13 mouse cellular contexts compared by ENCODE assay signal in the genomic region with DNA sequence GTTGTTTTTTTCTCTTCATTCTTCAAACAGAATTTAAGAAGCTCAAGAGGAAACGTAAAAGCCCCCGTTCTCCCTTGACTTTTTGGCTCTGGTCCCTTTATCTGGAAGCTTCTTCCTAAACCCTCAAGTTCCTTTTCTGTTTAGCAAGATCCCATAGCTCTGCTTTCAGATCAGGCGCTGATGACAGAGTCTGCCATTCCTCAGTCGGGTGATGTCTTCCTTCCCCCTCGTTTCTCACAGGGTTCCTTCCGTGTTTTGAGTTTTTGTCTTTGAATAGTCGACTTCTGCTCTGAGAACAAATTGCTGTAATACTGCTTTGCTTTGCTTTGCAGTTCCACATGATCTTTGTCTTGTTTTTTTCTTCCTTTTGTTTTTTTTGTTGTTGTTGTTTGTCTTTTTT. TPM values are rescaled to one million over a fixed set of nuclear protein-coding genes. Genes with fewer than 3 reads are reported as not detected.
DNase-seq lines count a peak whose midpoint lies in the region; ATAC-seq and TF ChIP-seq lines count a peak whose summit lies in the region.
"Had no signal": no experiment of that assay in that cellular context is flagged by ENCODE, and none has a peak within 500 bp of the region (broad histone marks: within the 10 kb centered on the region; RNA-seq: fewer than 3 reads in every experiment).

No protein-coding gene starts in this region.

- no peak for ATAC-seq in lung, embryonic 14.5 days (ENCODE audit: insufficient read depth)
- peak; percentile 83 for ATAC-seq in granulocyte monocyte progenitor cell, adult 5-6 weeks (replicated peaks; ENCODE audit: poor library complexity, severe bottlenecking)
- peak; percentile 87 for ATAC-seq in megakaryocyte, adult 5-6 weeks (ENCODE audit: poor library complexity, severe bottlenecking)
- ATAC-seq: forebrain, embryonic 14.5 days; intestine, embryonic 15.5 days had no signal

- no peak for TF ChIP-seq POLR2A in cerebellum, adult 2 months (IDR thresholded peaks at IDR 0.05; ENCODE audit: borderline replicate concordance, insufficient read depth, low read length)

- no peaks in the 10 kb centered on the region for H3K9me3 ChIP-seq in lung, embryonic 14.5 days (ENCODE audit: low read depth, low read length)
- H3K9me3 ChIP-seq: intestine, embryonic 15.5 days had no signal

- H3K27me3 ChIP-seq in lung, embryonic 14.5 days (ENCODE audit: insufficient read depth, low read length): no peaks in the 10 kb centered on the region
- no peaks in the 10 kb centered on the region for H3K27me3 ChIP-seq in cerebellum, adult 2 months (ENCODE audit: control insufficient read depth, insufficient read depth, low read length)
- H3K27me3 ChIP-seq: heart, embryonic 13.5 days; intestine, embryonic 15.5 days had no signal

- H3K27ac ChIP-seq in lung, embryonic 14.5 days (ENCODE audit: low read depth): peak overlapping the region; percentile 6; the same call in 1 of the 2 replicates
- H3K27ac ChIP-seq in cerebellum, adult 2 months (ENCODE audit: insufficient read depth, low read length): no peak overlapping the region
- H3K27ac ChIP-seq: intestine, embryonic 15.5 days had no signal

- WGBS in lung, embryonic 14.5 days: 57% methylated on average over 7 of the region's 7 CpGs
- 81% methylated on average over 7 of the region's 7 CpGs for WGBS in cerebellum, adult 2 months

- H3K4me3 ChIP-seq in lung, embryonic 14.5 days (ENCODE audit: low read depth, low read length): no peak overlapping the region
- no peak overlapping the region for H3K4me3 ChIP-seq in cerebellum, adult 2 months (replicated peaks; ENCODE audit: insufficient read depth, low read depth, low read length)
- H3K4me3 ChIP-seq: heart, embryonic 13.5 days; intestine, embryonic 15.5 days had no signal

- H3K4me1 ChIP-seq in lung, embryonic 14.5 days (ENCODE audit: insufficient read depth): no peaks in the 10 kb centered on the region
- H3K4me1 ChIP-seq in cerebellum, adult 2 months (ENCODE audit: control insufficient read depth, insufficient read depth, low read length): no peaks in the 10 kb centered on the region

- no peak for TF ChIP-seq CTCF in lung, embryonic 14.5 days (IDR thresholded peaks at IDR 0.05; ENCODE audit: low read depth)
- no peak for TF ChIP-seq CTCF in cerebellum, adult 2 months (IDR thresholded peaks at IDR 0.05; ENCODE audit: borderline replicate concordance, insufficient read depth, low read depth, low read length)

- DNase-seq in kidney, adult 9 months: peak; percentile 35
- DNase-seq in kidney, adult 8-10 months: no peak
- no peak for DNase-seq in lung, embryonic 14.5 days
- DNase-seq in lung, postnatal 10 days: no peak
- DNase-seq in cerebellum, postnatal 14 days: no peak
- no peak for DNase-seq in cerebellum, adult 2 months
- DNase-seq: cerebellum, adult 9-11 months; left cerebral cortex, postnatal 4 days had no signal

- H3K9ac ChIP-seq in lung, embryonic 14.5 days: no peak overlapping the region
- H3K9ac ChIP-seq: heart, embryonic 13.5 days; intestine, embryonic 15.5 days had no signal

- no peaks in the 10 kb centered on the region for H3K36me3 ChIP-seq in lung, embryonic 14.5 days (ENCODE audit: insufficient read depth)
- H3K36me3 ChIP-seq: heart, embryonic 13.5 days; intestine, embryonic 15.5 days had no signal

- no peak overlapping the region for H3K4me2 ChIP-seq in lung, embryonic 14.5 days
- H3K4me2 ChIP-seq: heart, embryonic 13.5 days; intestine, embryonic 15.5 days had no signal

RNA-seq across cellular contexts. Expression of a gene that starts 18.4 kb away (rescaled TPM):
- polyA plus RNA-seq in lung, embryonic 14.5 days (2014; fragmentation: Nextera tagmentation; extraction: Ambion mirVana): 12.7 and 15.4 TPM in 2 replicates
- 4.0 and 12.1 TPM in 2 replicates for total RNA-seq in granulocyte monocyte progenitor cell, adult 5-6 weeks (2014; fragmentation: Nextera tagmentation)
- total RNA-seq in granulocyte monocyte progenitor cell, adult 5-6 weeks (2017): 12.8 and 15.0 TPM in 2 replicates
- 21.8 and 22.3 TPM in 2 replicates for total RNA-seq in megakaryocyte, adult 5-6 weeks (2015)
- 44.0 and 51.9 TPM in 2 replicates for total RNA-seq in megakaryocyte, adult 5-6 weeks (2017)
- polyA plus RNA-seq in cerebellum, adult 2 months (2012; rRNA removed): 7.5 and 12.0 TPM in 2 replicates

RNA-seq across cellular contexts. Expression of a gene that starts 18.6 kb away (rescaled TPM):
- 10.4 and 11.2 TPM in 2 replicates for polyA plus RNA-seq in lung, embryonic 14.5 days (2014; fragmentation: Nextera tagmentation; extraction: Ambion mirVana)
- 6.6 and 9.2 TPM in 2 replicates for total RNA-seq in granulocyte monocyte progenitor cell, adult 5-6 weeks (2014; fragmentation: Nextera tagmentation)
- total RNA-seq in granulocyte monocyte progenitor cell, adult 5-6 weeks (2017): 3.5 and 4.0 TPM in 2 replicates
- 2.5 and 5.8 TPM in 2 replicates for total RNA-seq in megakaryocyte, adult 5-6 weeks (2015)
- total RNA-seq in megakaryocyte, adult 5-6 weeks (2017): 1.6 and 3.2 TPM in 2 replicates
- polyA plus RNA-seq in cerebellum, adult 2 months (2012; rRNA removed): 16.4 and 18.9 TPM in 2 replicates

RNA-seq across cellular contexts. Expression of a gene that starts 42.3 kb away (rescaled TPM):
- polyA plus RNA-seq in lung, embryonic 14.5 days (2014; fragmentation: Nextera tagmentation; extraction: Ambion mirVana): 70.1 TPM in 2 replicates
- total RNA-seq in granulocyte monocyte progenitor cell, adult 5-6 weeks (2014; fragmentation: Nextera tagmentation): 34.7 and 35.8 TPM in 2 replicates
- total RNA-seq in granulocyte monocyte progenitor cell, adult 5-6 weeks (2017): 34.4 and 36.8 TPM in 2 replicates
- 8.3 and 10.5 TPM in 2 replicates for total RNA-seq in megakaryocyte, adult 5-6 weeks (2015)
- total RNA-seq in megakaryocyte, adult 5-6 weeks (2017): 6.5 and 7.6 TPM in 2 replicates
- 25.3 and 32.2 TPM in 2 replicates for polyA plus RNA-seq in cerebellum, adult 2 months (2012; rRNA removed)
